Mouse (Mus musculus): ENCODE measurements at regions not wholly inside any gene's neighbourhood (a gene's known extent, or its start where the extent isn't known, plus 50 kb on each side); places are given as distances from the start of the nearest gene placed in this dataset.

DNA sequence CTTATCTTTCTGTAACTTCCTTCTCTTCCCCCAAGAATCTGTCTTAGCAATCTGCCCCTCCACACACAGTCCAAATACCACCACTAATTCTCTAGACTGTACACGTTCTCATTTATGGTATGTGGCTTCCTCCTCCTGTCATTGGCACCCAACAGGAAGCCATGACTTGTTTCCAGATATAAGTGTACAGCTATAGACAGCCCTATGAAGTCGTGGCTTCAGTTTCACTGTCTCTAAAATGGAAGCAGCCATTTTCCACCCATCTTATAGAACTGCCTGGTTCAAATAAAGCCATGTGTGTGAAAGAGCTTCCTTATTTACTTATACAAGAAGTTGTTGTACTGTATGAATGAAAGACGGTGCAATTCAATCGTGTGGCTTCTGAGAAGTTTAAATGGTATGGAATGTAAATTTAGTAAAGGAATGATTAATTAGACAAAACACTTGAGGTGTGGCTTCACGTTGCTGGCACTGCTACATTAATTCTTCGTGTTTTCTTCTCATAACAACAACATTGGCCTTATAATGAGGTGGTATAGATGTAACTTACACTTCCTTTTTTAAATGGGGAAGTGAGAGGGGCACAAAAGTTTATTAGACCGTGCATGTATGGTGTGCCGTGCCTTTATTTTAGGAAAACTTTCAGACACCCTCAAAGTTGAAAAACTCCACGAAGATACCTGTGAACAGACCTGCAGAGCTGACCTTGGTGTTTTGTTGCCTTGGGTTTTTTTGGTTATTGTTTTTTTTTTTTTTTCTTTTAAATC, 299.7 kb downstream of the Foxo1 start:
- H3K4me2 ChIP-seq, result no peak overlapping the region
- no peaks in the 10 kb centered on the region for H3K9me3 ChIP-seq (replicated peaks)
- H3K4me1 ChIP-seq (replicated peaks), result no peaks in the 10 kb centered on the region
- H3K4me3 ChIP-seq (replicated peaks), result no peak overlapping the region
- no peaks in the 10 kb centered on the region for H3K27me3 ChIP-seq
- 23% methylated on average over 9 of the region's 9 CpGs for WGBS (ENCODE audit: insufficient replicate concordance)
- H3K27ac ChIP-seq (replicated peaks), result no peak overlapping the region
- no peak for ATAC-seq (ENCODE audit: insufficient read depth)
- H3K36me3 ChIP-seq (replicated peaks), result no peaks in the 10 kb centered on the region
- H3K9ac ChIP-seq, result no peak overlapping the region

- no peak for ATAC-seq (ENCODE audit: insufficient read depth)
- H3K4me3 ChIP-seq (replicated peaks), result no peak overlapping the region
- no peaks in the 10 kb centered on the region for H3K4me1 ChIP-seq (replicated peaks)
- H3K27me3 ChIP-seq, result no peaks in the 10 kb centered on the region
- H3K9me3 ChIP-seq (replicated peaks), result no peaks in the 10 kb centered on the region
- no peaks in the 10 kb centered on the region for H3K36me3 ChIP-seq (replicated peaks)
- H3K4me2 ChIP-seq, result no peak overlapping the region
- H3K9ac ChIP-seq, result no peak overlapping the region
- H3K27ac ChIP-seq (replicated peaks), result no peak overlapping the region
- WGBS (ENCODE audit: insufficient replicate concordance), result 56% methylated on average over 5 of the region's 5 CpGs
Measured at GRCm38 (mm10) chr3:52563595-52563994, 295.5 kb downstream of the Foxo1 start.

- no peaks in the 10 kb centered on the region for H3K27me3 ChIP-seq
- 58% methylated on average over 5 of the region's 5 CpGs for WGBS (ENCODE audit: insufficient replicate concordance)
- no peak overlapping the region for H3K9ac ChIP-seq
- no peaks in the 10 kb centered on the region for H3K36me3 ChIP-seq (replicated peaks)
- no peak overlapping the region for H3K4me2 ChIP-seq
- no peaks in the 10 kb centered on the region for H3K9me3 ChIP-seq (replicated peaks)
- H3K27ac ChIP-seq (replicated peaks), result no peak overlapping the region
- ATAC-seq (ENCODE audit: insufficient read depth), result no peak
- H3K4me1 ChIP-seq (replicated peaks), result no peaks in the 10 kb centered on the region
- no peak overlapping the region for H3K4me3 ChIP-seq (replicated peaks)
Measured at GRCm38 (mm10) chr3:52562816-52563215, 294.7 kb downstream of the Foxo1 start.

- Histone ChIP-seq H3K27me3 (no peaks in the 10 kb centered on the region), H3K9me3 (replicated peaks) (no peaks in the 10 kb centered on the region), H3K27ac (replicated peaks) (no peak overlapping the region), H3K4me1 (replicated peaks) (no peaks in the 10 kb centered on the region), H3K9ac (no peak overlapping the region), H3K4me3 (replicated peaks) (no peak overlapping the region), H3K4me2 (no peak overlapping the region), H3K36me3 (replicated peaks) (no peaks in the 10 kb centered on the region)
- 70% methylated on average over 10 of the region's 10 CpGs for WGBS (ENCODE audit: insufficient replicate concordance)
- ATAC-seq (ENCODE audit: insufficient read depth), result no peak
Measured at GRCm38 (mm10) chr3:52559481-52559880, 291.3 kb downstream of the Foxo1 start.

GRCm38 (mm10) chr3:52558765-52559164, 290.6 kb downstream of the Foxo1 start:
- H3K27ac ChIP-seq (replicated peaks), result no peak overlapping the region
- ATAC-seq (ENCODE audit: insufficient read depth), result no peak
- H3K4me3 ChIP-seq (replicated peaks), result no peak overlapping the region
- no peaks in the 10 kb centered on the region for H3K27me3 ChIP-seq
- no peaks in the 10 kb centered on the region for H3K9me3 ChIP-seq (replicated peaks)
- H3K36me3 ChIP-seq (replicated peaks), result no peaks in the 10 kb centered on the region
- H3K9ac ChIP-seq, result no peak overlapping the region
- no peaks in the 10 kb centered on the region for H3K4me1 ChIP-seq (replicated peaks)
- no peak overlapping the region for H3K4me2 ChIP-seq
- WGBS (ENCODE audit: insufficient replicate concordance), result 86% methylated on average over 6 of the region's 6 CpGs

DNA sequence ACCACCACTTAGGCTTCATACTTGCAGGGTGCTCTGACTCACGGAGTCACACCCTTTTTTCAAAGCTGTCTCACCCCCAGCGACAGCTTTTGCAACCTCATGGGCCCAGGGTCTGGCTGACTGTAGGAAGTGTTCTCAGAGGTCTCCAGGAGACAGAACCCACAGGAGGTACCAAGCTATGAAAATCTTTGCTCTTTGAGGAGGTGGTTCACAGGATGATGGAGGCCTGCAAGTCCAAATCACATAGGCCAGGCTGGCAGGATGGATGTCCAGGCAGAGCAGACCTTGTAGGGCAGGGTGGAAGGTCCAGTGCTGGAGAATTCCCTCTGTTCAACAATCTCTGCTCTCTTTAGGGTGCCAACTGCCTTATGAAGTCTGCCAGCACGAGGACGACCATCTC, 289.2 kb downstream of the Foxo1 start:
- Histone ChIP-seq H3K4me3 (replicated peaks) (no peak overlapping the region), H3K27ac (replicated peaks) (no peak overlapping the region), H3K4me1 (replicated peaks) (no peaks in the 10 kb centered on the region), H3K9ac (no peak overlapping the region), H3K9me3 (replicated peaks) (no peaks in the 10 kb centered on the region), H3K27me3 (no peaks in the 10 kb centered on the region), H3K36me3 (replicated peaks) (no peaks in the 10 kb centered on the region), H3K4me2 (no peak overlapping the region)
- ATAC-seq (ENCODE audit: insufficient read depth), result no peak
- 53% methylated on average over 4 of the region's 4 CpGs for WGBS (ENCODE audit: insufficient replicate concordance)

DNA sequence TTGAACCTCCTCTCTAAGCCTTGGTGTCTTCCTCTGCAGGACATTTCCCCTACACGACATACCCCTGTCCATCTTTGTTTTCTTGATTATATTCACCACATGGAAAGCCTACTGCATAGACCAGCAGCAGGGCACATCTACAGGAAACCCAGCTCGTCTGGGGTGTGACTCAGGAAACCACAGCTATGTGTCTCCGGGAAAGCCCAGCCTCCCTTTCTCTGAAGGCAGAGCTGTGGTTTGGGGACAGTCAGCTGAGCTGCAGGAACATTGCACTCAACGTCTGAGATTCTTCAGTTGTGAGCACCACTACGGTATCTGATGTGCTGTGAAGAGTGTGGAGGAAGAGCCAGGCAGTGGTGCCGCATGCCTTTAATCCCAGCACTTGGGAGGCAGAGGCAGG, 286.9 kb downstream of the Foxo1 start:
- no peak overlapping the region for H3K27ac ChIP-seq (replicated peaks)
- H3K36me3 ChIP-seq (replicated peaks), result no peaks in the 10 kb centered on the region
- no peaks in the 10 kb centered on the region for H3K4me1 ChIP-seq (replicated peaks)
- H3K27me3 ChIP-seq, result no peaks in the 10 kb centered on the region
- no peak overlapping the region for H3K4me2 ChIP-seq
- no peak for ATAC-seq (ENCODE audit: insufficient read depth)
- no peaks in the 10 kb centered on the region for H3K9me3 ChIP-seq (replicated peaks)
- no peak overlapping the region for H3K9ac ChIP-seq
- 13% methylated on average over 6 of the region's 6 CpGs for WGBS (ENCODE audit: insufficient replicate concordance)
- H3K4me3 ChIP-seq (replicated peaks), result no peak overlapping the region

GRCm38 (mm10) chr3:52554490-52554889, 286.4 kb downstream of the Foxo1 start:
- H3K9me3 ChIP-seq (replicated peaks), result no peaks in the 10 kb centered on the region
- no peak overlapping the region for H3K4me3 ChIP-seq (replicated peaks)
- H3K9ac ChIP-seq, result no peak overlapping the region
- H3K27me3 ChIP-seq, result no peaks in the 10 kb centered on the region
- no peak for ATAC-seq (ENCODE audit: insufficient read depth)
- no peak overlapping the region for H3K4me2 ChIP-seq
- 29% methylated on average over 1 of the region's 1 CpGs for WGBS (ENCODE audit: insufficient replicate concordance)
- H3K4me1 ChIP-seq (replicated peaks), result no peaks in the 10 kb centered on the region
- no peaks in the 10 kb centered on the region for H3K36me3 ChIP-seq (replicated peaks)
- no peak overlapping the region for H3K27ac ChIP-seq (replicated peaks)

- 62% methylated on average over 6 of the region's 6 CpGs for WGBS (ENCODE audit: insufficient replicate concordance)
- H3K4me2 ChIP-seq, result no peak overlapping the region
- H3K36me3 ChIP-seq (replicated peaks), result no peaks in the 10 kb centered on the region
- H3K9me3 ChIP-seq (replicated peaks), result no peaks in the 10 kb centered on the region
- H3K4me1 ChIP-seq (replicated peaks), result peaks cover 2% of the 10 kb centered on the region; the same call in 1 of the 2 replicates
- H3K4me3 ChIP-seq (replicated peaks), result no peak overlapping the region
- H3K27me3 ChIP-seq, result no peaks in the 10 kb centered on the region
- no peak overlapping the region for H3K27ac ChIP-seq (replicated peaks)
- no peak for ATAC-seq (ENCODE audit: insufficient read depth)
- no peak overlapping the region for H3K9ac ChIP-seq
Measured at GRCm38 (mm10) chr3:52548201-52548893, 280.2 kb downstream of the Foxo1 start.

DNA sequence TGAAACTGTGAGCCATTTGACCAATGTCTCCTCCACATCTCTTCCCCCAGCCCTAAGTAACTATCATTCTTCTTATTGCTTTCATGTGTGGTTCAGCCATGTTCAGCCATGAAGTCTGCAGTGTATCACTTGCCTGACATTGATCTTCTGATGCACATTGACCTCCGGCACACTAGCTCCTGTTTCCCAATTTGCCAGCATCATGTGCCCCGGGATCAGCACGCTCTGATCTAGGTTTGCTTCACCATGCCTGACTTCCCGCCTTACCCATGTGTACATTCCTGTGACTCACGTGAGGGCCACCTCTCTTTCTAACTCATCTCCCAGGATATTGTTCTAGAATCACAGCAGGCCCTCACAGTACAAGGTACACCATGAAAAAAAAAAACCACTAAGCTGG, 277.9 kb downstream of the Foxo1 start:
- H3K27ac ChIP-seq (replicated peaks), result no peak overlapping the region
- no peaks in the 10 kb centered on the region for H3K36me3 ChIP-seq (replicated peaks)
- no peak overlapping the region for H3K4me3 ChIP-seq (replicated peaks)
- no peak overlapping the region for H3K9ac ChIP-seq
- 70% methylated on average over 5 of the region's 5 CpGs for WGBS (ENCODE audit: insufficient replicate concordance)
- H3K4me2 ChIP-seq, result no peak overlapping the region
- ATAC-seq (ENCODE audit: insufficient read depth), result no peak
- no peaks in the 10 kb centered on the region for H3K27me3 ChIP-seq
- peaks cover 8% of the 10 kb centered on the region; the same call in 1 of the 2 replicates for H3K4me1 ChIP-seq (replicated peaks)
- no peaks in the 10 kb centered on the region for H3K9me3 ChIP-seq (replicated peaks)

DNA sequence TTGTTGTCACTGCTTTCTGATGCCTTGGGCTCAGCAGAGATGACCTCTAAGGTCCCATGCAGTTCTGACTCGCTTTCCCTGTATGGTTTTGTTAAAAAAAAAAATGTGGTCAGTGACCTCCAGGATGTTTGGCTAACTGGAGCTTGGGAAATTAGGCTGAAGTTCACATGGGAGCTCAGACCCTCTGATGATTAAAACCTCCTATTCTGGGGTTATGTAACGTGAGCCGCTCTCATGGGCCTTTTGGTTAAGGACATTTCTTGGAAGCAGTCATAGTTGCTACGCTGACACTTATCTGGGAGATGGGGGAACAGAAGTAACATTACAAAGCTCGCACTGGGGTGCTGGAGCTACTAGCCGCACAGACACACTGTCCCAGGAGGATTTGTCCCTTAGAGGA, 274.9 kb downstream of the Foxo1 start:
- H3K27ac ChIP-seq (replicated peaks), result no peak overlapping the region
- no peak overlapping the region for H3K4me3 ChIP-seq (replicated peaks)
- H3K4me2 ChIP-seq, result no peak overlapping the region
- 52% methylated on average over 6 of the region's 6 CpGs for WGBS (ENCODE audit: insufficient replicate concordance)
- peaks cover 8% of the 10 kb centered on the region; the same call in 1 of the 2 replicates for H3K4me1 ChIP-seq (replicated peaks)
- no peaks in the 10 kb centered on the region for H3K27me3 ChIP-seq
- no peaks in the 10 kb centered on the region for H3K36me3 ChIP-seq (replicated peaks)
- no peaks in the 10 kb centered on the region for H3K9me3 ChIP-seq (replicated peaks)
- ATAC-seq (ENCODE audit: insufficient read depth), result no peak
- no peak overlapping the region for H3K9ac ChIP-seq

Data from liver, embryonic 15.5 days (tissue).